Mouse (Mus musculus) adrenal gland, postnatal 10 days (tissue): ENCODE measurements around the gene Gtf2ird1. TPM values are rescaled to one million over a fixed set of nuclear protein-coding genes. Genes with fewer than 3 reads are reported as not detected.
A peak's percentile ranks its signal among the peaks of the same experiment; 100 is the strongest.
"Not testable (repeated sequence)": the region's sequence is repeated elsewhere in the genome, so short reads cannot be mapped to it uniquely, and the experiment has no call there.

ENCODE experiments used
- DNase-seq: peaks from one replicate; pipeline ENCODE4 v3.0.0; 2021; ENCODE audit warnings: mixed read lengths
- total RNA-seq, 2 experiments: library from RNA; stranded (reverse); gene quantifications; 2 replicates each; pipeline ENCODE4 v1.2.3; 2021

The Gtf2ird1 gene
- total RNA-seq, 2 experiments from 2014 or later = 69.8 to 112 TPM

DNA sequence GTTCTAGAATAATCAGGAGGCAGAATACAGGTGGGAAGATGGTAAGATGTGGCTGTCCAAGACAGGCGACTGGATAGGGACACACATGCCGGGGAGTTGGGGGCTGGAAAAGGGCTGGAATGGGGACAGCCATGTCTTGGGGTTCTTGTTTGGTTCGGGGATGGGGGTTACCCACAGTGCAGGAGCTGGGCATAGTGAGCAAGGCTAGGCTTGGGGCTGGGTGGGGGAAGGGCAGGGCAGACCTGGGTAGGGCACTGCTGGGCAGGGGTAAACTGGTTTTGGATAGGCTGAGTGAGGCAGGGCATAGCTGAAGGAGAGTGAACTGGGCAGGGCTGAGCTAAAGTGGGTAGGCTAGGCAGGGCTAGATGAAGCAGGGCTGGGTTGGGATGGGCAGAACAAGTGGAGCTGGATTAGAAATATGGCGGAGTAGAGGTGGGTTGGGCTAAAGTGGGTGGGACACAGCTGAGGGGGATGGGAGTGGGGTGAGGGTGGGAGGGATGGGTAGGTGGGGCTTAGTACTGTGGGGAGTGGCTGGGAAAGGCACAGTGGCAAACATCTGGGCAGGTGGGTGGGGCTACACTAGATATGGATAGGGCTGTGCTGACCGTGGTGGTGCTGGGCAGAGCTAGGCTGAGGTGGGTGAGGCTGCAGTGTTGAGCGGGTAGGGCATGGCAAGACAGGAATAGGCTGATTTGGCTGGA, 46.8 kb downstream of the Gtf2ird1 start:
- no peak for DNase-seq

GRCm38 (mm10) chr5:134408119-134408518, 48.4 kb downstream of the Gtf2ird1 start:
- DNase-seq = no peak

DNA sequence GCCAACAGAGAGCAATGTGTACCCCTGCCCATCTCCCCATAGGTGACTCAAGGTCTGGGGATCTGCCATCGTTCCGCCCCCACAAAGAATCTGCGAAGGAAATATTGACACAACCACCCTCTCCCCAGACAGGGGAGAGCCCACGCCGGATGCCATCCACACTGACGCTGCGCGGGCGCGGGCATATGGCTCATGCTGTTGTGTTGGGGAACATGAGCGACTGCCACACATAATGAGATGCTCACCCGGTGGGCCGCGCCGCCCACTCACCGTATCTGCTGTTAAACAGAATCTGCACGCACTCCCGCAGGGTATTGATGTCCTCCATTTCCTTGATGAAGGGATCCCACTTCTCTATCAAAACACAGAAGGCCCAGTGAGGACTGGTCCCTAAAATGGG, 54.7 kb downstream of the Gtf2ird1 start:
- no peak for DNase-seq

- no peak for DNase-seq
Observed at GRCm38 (mm10) chr5:134397434-134398163, 58.9 kb downstream of the Gtf2ird1 start.

- no peak for DNase-seq
Observed at GRCm38 (mm10) chr5:134396519-134396918, 60.0 kb downstream of the Gtf2ird1 start.

GRCm38 (mm10) chr5:134394624-134395023, 61.9 kb downstream of the Gtf2ird1 start:
- peak; percentile 46 for DNase-seq

- no peak for DNase-seq
Observed at GRCm38 (mm10) chr5:134393624-134394023, 62.9 kb downstream of the Gtf2ird1 start.

GRCm38 (mm10) chr5:134385106-134385505, 71.4 kb downstream of the Gtf2ird1 start:
- peak; percentile 90 for DNase-seq

DNA sequence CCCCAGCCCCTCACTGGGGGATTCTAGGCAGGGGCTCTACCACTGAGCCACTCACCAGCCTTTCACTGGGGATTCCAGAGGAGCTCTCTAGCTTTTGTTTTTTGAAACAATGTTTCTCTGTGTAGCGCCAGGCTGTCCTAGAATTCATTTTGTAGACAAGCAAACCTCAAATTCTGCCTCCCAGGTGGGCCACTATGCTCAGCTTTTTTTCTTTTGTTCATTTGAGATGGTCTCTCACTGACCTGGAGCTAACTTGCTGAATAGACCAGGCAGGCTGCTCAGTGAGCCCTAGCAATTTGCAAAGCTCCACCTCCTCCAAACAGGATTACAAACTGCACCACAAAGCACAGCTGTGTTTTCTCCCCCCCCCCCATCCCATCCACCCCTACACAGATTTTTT, 81.3 kb downstream of the Gtf2ird1 start:
- DNase-seq = no peak

GRCm38 (mm10) chr5:134374546-134374945, 82.0 kb downstream of the Gtf2ird1 start:
- peak; percentile 28 for DNase-seq

GRCm38 (mm10) chr5:134373912-134374488, 82.5 kb downstream of the Gtf2ird1 start:
- DNase-seq = peak; percentile 62

- no peak for DNase-seq
Observed at GRCm38 (mm10) chr5:134372926-134373658, 83.4 kb downstream of the Gtf2ird1 start.

- no peak for DNase-seq
Observed at GRCm38 (mm10) chr5:134371511-134372289, 84.8 kb downstream of the Gtf2ird1 start.

DNA sequence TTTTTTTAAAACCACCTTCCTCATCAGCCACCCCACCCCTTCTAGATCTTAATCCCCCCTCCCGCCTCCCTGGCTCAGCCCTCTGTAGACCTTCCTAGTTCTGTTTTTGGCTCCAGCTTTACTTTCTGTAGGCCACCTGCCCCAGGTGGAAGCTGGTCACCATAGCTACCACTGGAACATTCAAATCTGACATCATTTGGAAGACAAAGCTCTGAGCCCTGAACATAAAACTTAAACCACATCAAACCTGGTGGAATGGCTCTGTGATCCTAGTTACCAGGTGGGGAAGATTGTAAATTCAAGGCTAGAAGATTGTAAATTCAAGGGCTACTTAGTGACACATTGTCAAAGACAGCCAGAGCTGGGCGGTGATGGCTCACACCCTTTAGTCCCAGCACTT, 85.7 kb downstream of the Gtf2ird1 start:
- no peak for DNase-seq

DNA sequence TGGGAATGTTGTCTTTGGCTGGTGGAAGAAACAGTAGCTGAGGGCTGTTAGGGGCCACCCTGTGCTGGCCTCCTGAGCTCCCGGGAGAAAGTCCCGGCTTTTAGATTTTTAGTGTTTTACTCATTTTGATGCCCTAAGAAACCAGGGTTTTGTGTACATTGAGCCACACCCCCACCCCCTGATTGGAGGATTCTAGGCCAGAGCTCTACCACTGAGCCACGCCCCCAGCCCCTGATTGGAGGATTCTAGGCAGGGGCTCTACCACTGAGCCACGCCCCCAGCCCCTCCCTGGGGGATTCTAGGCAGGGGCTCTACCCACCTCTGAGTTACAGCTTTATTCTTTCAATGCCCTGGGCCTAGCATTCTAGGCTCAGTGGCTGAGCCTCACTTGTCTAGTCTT, 97.4 kb downstream of the Gtf2ird1 start:
- DNase-seq = no peak

DNA sequence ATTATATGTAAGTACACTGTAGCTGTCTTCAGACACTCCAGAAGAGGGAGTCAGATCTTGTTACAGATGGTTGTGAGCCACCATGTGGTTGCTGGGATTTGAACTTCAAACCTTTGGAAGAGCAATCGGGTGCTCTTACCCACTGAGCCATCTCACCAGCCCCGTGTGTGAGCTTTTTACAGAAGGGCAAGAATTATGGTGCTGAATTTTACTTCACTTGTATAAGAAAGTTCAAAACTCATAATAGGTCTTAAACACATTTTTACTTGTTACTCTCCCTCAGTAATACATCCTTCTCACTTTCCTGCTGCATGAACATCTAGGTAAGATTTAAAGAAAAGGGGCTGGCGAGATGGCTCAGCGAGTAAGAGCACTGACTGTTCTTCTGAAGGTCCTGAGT, 101.1 kb downstream of the Gtf2ird1 start:
- not testable (repeated sequence) for DNase-seq

GRCm38 (mm10) chr5:134353117-134353516, 103.4 kb downstream of the Gtf2ird1 start:
- no peak for DNase-seq

GRCm38 (mm10) chr5:134352527-134353001, 104.0 kb downstream of the Gtf2ird1 start:
- DNase-seq = no peak

DNA sequence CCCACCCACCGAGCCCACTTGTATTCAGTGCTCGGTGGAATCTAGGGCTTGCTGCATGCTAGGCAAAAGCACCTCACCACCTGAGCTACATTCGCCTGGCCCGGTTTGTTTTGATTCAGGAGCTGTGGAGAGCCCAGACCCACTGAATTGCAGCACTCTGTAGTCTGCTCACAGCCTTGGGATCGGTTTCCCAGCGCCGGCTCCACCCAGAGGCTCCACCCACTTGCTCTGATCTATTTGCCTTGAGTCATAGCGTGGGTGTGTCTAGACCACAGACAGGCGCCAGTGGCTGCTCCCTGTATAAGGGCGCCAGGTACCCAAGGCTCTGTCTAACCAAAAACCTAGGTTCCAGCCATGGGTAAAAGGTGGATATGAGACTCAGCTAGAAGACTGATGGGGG, 105.9 kb downstream of the Gtf2ird1 start:
- peak; percentile 86 for DNase-seq

GRCm38 (mm10) chr5:134347066-134347465, 109.5 kb downstream of the Gtf2ird1 start:
- DNase-seq = no peak

DNA sequence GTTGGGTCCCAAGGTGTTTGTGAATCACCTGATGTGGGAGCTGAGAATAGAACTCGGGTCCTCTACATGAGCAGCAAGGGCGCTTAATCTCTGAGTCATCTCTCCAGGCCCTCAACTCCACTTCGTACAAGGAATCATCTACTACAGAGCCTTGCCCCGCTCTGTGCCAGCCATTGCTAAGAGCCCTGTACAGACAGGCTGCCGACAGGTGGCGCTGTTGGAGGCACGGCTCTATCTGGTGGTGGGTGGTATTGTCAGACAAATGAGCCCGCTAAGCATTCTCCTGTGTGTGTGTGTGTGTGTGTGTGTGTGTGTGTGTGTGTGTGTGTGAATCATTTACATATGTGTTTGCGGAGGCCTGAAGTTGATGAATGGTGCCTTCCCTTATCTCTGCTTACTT, 111.1 kb downstream of the Gtf2ird1 start:
- peak; percentile 38 for DNase-seq

DNA sequence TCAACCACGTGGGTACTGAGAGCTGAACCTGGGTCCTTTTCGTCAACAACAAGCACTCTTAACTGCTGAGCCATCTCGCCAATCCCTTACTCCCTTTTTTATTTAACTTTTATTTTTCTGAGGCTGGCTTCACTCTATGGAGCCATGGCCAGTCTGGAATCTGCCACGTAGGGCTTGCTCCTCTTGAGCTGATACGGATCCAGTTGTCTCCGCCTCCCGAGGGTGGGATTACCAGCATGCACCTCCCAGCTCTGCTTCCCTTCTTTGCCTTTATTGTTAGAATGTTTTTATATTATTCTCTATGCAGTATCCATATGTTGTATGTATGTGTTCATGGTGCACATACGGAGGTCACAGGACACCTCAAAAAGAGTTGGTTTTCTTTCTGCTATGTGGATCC, 112.4 kb downstream of the Gtf2ird1 start:
- DNase-seq = no peak
